Mouse (Mus musculus) embryonic stem cell, embryonic (primary cell): ENCODE measurements at regions not wholly inside any gene's neighbourhood (a gene's known extent, or its start where the extent isn't known, plus 50 kb on each side); places are given as distances from the start of the nearest gene placed in this dataset.

Experiments
- CTCF ChIA-PET, 4 experiments: fragments of 300-600 bp in 2 of 4; fragments of 350-600 bp in 2 of 4; sonication (Branson Sonifier 250); formaldehyde crosslinking; loops; one replicate each; lab custom pipeline; 2022; ENCODE audit warnings: inconsistent platforms in 2 of 4; lab: Charles Lee
- POLR2A ChIA-PET, 4 experiments: fragments of 300-600 bp in 2 of 4; fragments of 350-600 bp in 2 of 4; sonication (Branson Sonifier 250); formaldehyde crosslinking; loops; one replicate each; lab custom pipeline; 2022; ENCODE audit warnings: antibody characterized with exemption in 4 of 4, inconsistent platforms in 1 of 4; lab: Charles Lee

DNA sequence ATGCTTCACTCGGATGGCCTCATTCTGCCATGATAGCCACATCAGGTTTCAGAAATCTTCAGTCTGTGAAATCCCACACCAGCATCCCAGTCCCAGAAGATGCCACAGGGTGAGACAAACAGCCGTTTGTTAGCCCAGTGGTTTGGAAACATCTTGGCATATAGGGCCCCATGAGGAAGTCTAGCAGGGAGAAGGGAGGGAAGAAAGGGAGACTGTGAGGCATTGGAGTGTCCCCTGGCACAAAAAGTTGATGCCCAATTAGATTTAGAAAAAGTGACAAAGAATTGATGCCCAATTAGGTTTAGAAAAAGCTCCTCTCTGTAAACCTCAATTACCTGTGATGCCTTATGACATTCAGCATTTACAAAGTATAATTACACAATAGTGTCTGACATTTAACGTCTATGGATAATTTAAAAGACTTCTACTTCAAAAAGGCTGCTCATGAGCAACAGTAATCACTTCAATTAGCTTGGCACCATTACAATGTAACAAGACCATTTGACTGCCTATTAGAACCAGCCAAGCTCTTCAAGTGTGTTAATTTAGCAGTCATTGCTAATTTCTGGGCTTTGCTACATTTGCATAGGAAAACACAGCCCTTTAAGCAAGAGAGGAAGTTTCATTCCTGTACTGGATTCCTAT, 254.6 kb downstream of the Psat1 start:
- CTCF ChIA-PET, result no interaction called here
- POLR2A ChIA-PET, result no interaction called here

DNA sequence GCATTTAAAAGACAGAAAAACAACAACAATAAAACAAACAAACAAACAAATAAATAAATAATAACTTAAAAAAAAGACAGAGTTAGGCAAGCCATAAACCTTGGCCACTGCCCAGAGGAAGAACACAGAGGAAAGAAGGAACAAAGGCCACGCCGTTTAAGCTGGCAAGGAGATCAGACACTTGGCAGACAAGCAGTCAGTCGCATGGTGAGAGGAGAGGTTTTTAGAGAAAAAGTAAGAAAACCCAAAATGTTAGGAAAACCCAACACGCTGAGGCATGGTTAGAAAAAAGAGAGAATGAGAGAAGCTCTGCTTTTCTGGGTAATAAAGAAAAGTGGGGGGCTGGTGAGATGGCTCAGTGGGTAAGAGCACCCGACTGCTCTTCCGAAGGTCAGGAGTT, 277.1 kb downstream of the Psat1 start:
- ChIA-PET POLR2A (interaction anchor here in 1 of 4 experiments (0.6 kb wide), 1 partner anchor 289 kb away, joined by 3 read pairs; no protein-coding TSS in a partner anchor), CTCF (no interaction called here)

DNA sequence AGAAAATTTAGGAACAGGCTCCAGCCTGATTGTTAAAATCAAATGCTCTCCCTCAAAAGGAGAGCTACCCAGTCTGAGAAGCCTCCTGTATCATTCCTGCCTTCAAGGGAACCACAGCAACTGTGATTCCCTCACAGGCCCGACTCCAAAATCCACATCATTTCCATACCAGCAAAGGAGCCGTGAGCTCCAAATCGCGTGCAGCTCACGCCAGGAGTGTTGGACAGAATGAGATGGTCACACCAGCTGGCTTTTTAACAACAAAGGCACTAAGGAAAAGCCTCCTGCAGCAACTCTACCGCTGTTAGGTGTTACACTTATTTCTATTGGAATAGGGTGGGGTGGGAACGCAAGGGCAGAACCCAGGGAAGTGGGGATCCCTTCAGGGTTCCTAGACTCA, 277.6 kb downstream of the Psat1 start:
- CTCF ChIA-PET, result no interaction called here
- POLR2A ChIA-PET, result interaction anchor here in 1 of 4 experiments (0.6 kb wide), 1 partner anchor 290 kb away, joined by 3 read pairs; no protein-coding TSS in a partner anchor

GRCm38 (mm10) chr19:15668624-15669016, 278.5 kb downstream of the Psat1 start:
- CTCF ChIA-PET, result interaction anchor here in 1 of 4 experiments (0.7 kb wide), 1 partner anchor 66 kb away, joined by 4 read pairs; no protein-coding TSS in a partner anchor
- POLR2A ChIA-PET, result no interaction called here

GRCm38 (mm10) chr19:15667889-15668623, 279.1 kb downstream of the Psat1 start:
- ChIA-PET POLR2A (no interaction called here), CTCF (interaction anchor here in 1 of 4 experiments (0.6 to 0.7 kb wide), 2 partner anchors 66 to 168 kb away, joined by 4 to 14 read pairs; no protein-coding TSS in a partner anchor)

GRCm38 (mm10) chr19:15663659-15664255, 283.4 kb downstream of the Psat1 start:
- ChIA-PET POLR2A (interaction anchor here in 1 of 4 experiments (0.8 kb wide), 1 partner anchor 776 kb away, joined by 3 read pairs; no protein-coding TSS in a partner anchor), CTCF (no interaction called here)

GRCm38 (mm10) chr19:15658611-15659010, 288.5 kb downstream of the Psat1 start:
- ChIA-PET CTCF (interaction anchor here in 1 of 4 experiments (1.1 kb wide), 1 partner anchor 8 kb away, joined by 3 read pairs; no protein-coding TSS in a partner anchor), POLR2A (no interaction called here)

DNA sequence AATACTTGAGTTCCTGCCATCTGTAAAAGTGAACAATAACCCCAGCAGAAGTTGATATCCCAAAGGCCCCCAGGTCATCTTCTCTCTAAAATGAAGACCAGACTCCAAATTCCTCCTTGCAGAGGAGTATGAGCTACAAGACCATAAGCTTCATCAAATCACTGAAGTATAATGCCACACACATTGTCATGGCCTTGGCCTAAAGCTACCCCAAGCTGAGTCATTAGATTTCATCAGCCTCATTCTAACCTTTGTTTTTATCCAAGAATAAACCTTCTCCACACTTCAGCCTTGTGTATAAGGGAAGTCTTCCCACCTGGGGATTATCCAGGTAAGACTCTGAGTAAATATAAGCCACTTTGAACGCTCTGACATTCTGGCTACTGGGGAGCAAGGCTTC, 289.3 kb downstream of the Psat1 start:
- ChIA-PET POLR2A (interaction anchor here in 1 of 4 experiments (1.0 kb wide), 1 partner anchor 267 kb away, joined by 3 read pairs; no protein-coding TSS in a partner anchor), CTCF (no interaction called here)

- CTCF ChIA-PET, result interaction anchor here in 1 of 4 experiments (1.2 kb wide), 1 partner anchor 152 kb away, joined by 3 read pairs; no protein-coding TSS in a partner anchor
- POLR2A ChIA-PET, result no interaction called here
Measured at GRCm38 (mm10) chr19:15649368-15649767, 297.8 kb downstream of the Psat1 start.

DNA sequence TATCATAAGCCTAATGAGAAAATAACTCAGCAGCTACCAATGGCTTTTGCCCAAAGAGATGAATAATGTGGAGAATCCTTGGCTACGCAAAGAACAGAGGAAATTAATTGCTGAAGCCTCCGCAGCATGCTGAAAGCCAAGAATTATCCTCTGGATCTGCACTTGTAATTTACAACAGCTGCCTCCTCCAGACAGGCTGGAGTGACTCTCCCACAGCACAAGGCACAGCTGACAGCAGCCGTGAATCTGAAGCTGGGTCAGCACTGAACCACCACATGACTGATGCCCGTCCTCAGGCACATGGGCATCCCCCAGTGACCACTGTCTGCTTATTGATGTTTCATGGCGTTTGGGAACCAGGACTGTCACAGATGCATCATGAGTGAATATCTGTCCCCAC, 299.8 kb downstream of the Psat1 start:
- POLR2A ChIA-PET, result interaction anchor here in 1 of 4 experiments (0.6 to 1.3 kb wide), 2 partner anchors 35 to 323 kb away, joined by 3 read pairs; no protein-coding TSS in a partner anchor
- CTCF ChIA-PET, result no interaction called here

GRCm38 (mm10) chr19:15644786-15645185, 302.4 kb downstream of the Psat1 start:
- ChIA-PET POLR2A (interaction anchor here in 1 of 4 experiments (0.7 kb wide), 1 partner anchor 137 kb away, joined by 3 read pairs; no protein-coding TSS in a partner anchor), CTCF (interaction anchor here in 1 of 4 experiments (1.3 kb wide), 1 partner anchor 157 kb away, joined by 4 read pairs; no protein-coding TSS in a partner anchor)

DNA sequence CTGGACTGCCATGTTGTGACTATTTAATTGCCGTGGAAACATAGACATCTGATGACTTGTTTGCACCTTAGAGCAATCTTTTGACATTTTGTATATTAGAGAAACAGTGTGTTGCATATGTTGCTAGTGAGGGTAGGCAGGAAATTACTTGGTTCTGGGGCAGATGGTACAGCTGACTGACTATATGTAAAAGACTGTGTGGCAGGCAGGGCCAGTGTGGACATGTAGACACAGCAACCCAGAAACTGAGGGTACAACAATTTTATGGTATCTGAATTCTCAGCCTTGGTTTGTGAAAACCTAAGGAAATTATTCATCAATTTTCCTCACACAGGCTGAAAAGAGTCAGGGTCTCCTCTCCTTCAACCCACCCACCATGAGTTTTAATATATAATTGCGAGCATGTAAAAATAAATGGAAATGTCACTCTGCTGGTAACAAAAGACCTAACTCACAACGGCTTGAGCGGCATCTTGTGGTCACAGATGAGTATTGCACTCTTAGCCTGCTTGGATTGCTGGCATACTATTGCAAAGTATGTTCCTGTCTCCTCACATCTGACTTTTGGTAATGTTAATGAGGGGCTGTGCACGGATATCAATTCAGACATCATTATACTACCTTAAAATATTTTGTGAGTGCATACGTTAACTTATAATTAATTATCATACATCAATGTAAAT, 329.8 kb downstream of the Psat1 start:
- ChIA-PET CTCF (no interaction called here), POLR2A (no interaction called here)

- POLR2A ChIA-PET, result interaction anchor here in 1 of 4 experiments (0.5 kb wide), 1 partner anchor 99 kb away, joined by 3 read pairs; no protein-coding TSS in a partner anchor
- CTCF ChIA-PET, result interaction anchor here in 1 of 4 experiments (1.2 kb wide), 1 partner anchor 187 kb away, joined by 8 read pairs; no protein-coding TSS in a partner anchor
Measured at GRCm38 (mm10) chr19:15614648-15615561, 332.2 kb downstream of the Psat1 start.

- POLR2A ChIA-PET, result no interaction called here
Measured at GRCm38 (mm10) chr19:15611137-15611758, 335.9 kb downstream of the Psat1 start.

DNA sequence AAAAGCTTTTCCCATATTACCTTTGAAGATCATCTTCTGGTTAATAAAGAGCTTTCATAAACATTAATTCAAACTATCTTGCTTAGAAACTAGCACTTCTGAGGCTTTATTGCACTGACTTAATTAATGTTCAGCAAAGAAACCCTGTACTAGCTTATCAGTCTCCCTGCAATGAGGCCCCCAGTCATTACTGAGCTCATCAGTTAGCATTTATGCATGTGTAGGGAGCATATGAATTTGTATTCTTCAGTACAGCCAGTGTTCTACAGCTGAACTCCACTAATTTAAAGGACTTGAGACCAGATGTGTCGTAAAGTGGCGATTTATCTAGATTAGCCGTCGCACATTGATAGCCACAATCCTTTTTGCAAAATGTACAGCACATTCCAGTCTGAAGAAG, 340.7 kb downstream of the Psat1 start:
- POLR2A ChIA-PET, result no interaction called here
- CTCF ChIA-PET, result no interaction called here

More at GRCm38 (mm10) chr19:15611137-15611758, 335.9 kb downstream of the Psat1 start:
- CTCF ChIA-PET, result no interaction called here

DNA sequence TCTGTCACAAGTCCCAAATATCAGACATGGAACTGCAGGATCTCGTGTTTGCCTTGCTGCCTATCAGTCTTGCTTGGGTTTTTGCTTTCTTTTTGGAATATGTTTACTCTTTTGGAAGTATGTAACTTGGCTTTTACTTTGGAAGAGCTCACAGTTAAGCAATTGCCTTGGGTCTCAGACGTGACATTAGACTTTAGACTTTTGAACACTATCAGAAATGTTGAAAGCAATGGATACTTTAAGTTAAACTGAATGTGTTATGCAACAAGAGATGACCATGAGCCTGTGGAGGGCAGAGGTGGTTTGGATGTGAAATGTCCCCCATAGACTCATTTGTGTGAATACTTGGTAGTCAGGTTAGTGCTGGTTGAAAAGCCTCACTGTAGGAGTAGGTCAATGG, 354.3 kb downstream of the Psat1 start:
- POLR2A ChIA-PET, result no interaction called here
- CTCF ChIA-PET, result no interaction called here
